Mouse (Mus musculus) lung, postnatal 25 days (tissue): Measurements from ENCODE around the gene Hspa1b.
"Not testable (repeated sequence)": the region's sequence is repeated elsewhere in the genome, so short reads cannot be mapped to it uniquely, and the experiment has no call there.

Experiments
- DNase-seq: peaks from one replicate; pipeline ENCODE4 v3.0.0; 2022; ENCODE audit warnings: low spot score

Gene Hspa1b

DNA sequence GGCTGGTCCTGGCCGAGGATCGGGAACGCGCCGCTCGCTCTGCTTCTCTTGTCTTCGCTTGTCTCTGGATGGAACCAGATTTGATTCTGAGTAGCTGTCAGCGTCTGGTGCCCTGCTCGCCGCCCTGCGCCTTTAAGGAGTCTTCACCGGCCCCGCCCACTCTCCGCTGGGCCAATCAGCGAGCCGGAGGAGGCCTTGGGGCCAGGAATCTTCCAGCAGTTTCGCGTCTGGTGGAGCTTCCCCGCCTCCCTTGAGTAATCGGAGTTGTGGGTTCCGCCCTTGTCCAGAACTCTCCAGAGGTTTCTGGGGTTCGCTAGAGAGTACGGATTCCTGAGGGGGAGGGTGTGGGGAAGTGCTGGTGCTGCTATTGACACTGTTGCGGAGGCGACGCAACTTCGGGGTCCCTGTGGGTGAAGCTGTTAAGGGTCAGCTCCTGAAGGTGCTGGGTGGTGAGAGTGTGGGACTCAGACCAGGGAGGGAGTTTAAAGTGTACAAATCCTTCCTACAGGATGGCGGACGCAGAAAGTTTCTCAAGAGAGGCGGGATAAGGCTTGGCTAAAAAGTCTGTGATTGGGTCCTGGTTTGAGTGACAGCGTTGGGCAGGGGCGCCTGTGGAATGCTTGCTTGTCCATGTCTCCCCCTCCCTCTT lies at the start of gene Hspa1b:
Gene Hspa1b (minus strand): TSS at position 109 of the 649 bp plus-strand sequence.
- peak; percentile 89 for DNase-seq

- DNase-seq: no peak
These were observed 48.5 kb upstream of the Hspa1b start for GRCm38 (mm10) chr17:35007387-35007991.

DNA sequence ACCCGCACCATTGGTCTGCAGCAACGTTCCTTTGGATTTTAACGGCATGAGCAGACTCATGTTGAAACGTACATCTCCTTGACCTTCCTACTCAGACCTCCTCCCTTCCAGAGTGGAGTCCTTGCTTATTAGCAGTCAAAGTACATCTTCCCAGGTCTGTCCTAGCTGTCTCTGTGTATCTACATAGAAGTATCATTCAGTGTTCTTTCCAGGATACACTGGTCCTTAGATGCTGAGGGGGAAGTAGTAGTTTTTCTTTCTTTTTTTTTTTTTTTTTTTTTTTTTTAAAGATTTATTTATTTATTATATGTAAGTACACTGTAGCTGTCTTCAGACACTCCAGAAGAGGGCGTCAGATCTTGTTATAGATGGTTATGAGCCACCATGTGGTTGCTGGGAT lies 46.9 kb upstream of the Hspa1b start:
- DNase-seq: not testable (repeated sequence)

DNA sequence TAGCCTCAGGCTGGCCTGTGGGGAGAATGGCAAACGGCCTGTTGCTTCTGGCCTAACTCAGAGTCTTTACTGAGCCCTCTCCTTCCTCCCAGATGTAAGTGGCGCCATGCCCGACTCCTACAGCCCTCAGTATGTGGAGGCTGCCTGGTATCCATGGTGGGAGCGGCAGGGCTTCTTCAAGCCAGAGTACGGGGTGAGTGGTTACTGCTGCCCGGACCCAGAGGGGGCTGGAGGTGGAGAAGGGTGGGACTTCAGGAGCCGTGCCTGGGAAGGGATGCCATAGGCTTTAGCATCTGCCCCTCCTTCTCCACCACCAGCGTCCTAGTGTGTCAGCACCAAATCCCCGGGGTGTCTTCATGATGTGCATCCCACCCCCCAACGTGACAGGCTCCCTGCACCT lies 46.1 kb upstream of the Hspa1b start:
- DNase-seq: no peak

- no peak for DNase-seq
These were observed 45.2 kb upstream of the Hspa1b start for GRCm38 (mm10) chr17:35004075-35004717.

- no peak for DNase-seq
These were observed 44.2 kb upstream of the Hspa1b start for GRCm38 (mm10) chr17:35003022-35003838.

DNA sequence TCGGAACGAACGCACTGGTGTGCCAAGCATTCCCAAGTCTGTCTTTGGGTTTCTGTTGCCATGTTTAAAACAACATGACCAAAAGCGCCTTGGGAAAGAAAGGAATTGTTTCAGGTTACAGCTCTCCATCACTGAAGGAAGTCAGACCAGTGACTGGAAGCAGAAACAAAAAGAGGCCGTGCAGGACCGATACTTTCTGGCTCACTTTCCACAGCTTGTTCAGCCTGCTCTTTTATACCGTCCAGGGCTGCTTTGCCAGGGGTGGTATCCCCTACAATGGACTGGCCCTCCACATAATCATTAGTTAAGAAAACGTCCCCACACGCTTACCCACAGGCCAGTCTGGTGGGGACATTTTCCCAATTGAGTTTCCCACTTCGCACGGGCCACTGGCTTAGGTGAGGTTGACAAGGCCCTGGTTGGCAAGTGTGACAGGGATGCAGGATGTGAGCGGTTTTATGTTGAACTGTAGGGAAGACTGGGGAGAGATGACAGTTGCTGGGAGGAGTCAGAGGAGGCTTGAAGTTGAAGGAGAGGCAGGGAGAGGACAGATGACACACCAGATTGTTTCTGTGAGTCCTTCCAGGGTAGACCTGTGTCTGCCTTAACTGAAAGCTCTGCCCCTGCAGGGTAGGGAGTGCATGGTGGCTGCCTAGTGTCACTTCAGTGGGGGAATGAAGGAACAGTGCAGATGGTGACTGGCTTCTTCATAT lies 43.3 kb upstream of the Hspa1b start:
- no peak for DNase-seq

DNA sequence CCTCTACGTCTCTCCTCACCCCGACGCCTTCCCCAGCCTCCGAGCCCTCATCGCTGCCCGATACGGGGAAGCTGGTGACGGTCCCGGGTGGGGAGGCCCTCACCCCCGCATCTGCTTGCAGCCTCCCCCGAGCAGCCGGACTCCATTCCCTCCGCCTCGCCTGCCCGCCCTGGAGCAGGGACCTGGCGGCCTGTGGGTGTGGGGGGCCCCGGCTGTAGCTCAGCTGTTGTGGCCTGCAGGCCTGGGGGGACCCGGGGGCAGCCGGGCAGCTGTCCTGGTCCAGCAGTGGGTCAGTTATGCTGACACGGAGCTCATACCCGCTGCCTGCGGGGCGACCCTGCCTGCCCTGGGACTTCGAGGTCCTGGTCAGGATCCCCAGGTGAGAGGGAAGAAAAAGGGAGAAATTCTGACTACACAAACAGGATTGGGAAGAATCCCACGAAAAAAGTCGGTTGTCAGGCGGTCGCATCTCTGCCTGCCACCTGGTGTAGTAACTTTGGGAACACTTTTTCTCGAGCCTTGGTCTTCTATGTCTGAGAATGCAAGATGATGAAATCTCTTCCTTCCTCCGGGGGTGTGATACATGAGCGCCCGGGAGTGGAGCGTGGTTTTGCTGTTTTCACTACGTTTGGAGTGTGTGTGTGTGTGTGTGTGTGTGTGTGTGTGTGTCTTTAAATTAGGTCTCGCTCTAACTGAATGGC lies 42.6 kb upstream of the Hspa1b start:
- no peak for DNase-seq

- peak; percentile 83 for DNase-seq
These were observed 41.8 kb upstream of the Hspa1b start, which contains the start of gene Vars for GRCm38 (mm10) chr17:35000717-35001451. Gene Vars (plus strand): TSS chr17:35000987.

- DNase-seq: not testable (repeated sequence)
These were observed 41.1 kb upstream of the Hspa1b start for GRCm38 (mm10) chr17:34999871-35000716.

DNA sequence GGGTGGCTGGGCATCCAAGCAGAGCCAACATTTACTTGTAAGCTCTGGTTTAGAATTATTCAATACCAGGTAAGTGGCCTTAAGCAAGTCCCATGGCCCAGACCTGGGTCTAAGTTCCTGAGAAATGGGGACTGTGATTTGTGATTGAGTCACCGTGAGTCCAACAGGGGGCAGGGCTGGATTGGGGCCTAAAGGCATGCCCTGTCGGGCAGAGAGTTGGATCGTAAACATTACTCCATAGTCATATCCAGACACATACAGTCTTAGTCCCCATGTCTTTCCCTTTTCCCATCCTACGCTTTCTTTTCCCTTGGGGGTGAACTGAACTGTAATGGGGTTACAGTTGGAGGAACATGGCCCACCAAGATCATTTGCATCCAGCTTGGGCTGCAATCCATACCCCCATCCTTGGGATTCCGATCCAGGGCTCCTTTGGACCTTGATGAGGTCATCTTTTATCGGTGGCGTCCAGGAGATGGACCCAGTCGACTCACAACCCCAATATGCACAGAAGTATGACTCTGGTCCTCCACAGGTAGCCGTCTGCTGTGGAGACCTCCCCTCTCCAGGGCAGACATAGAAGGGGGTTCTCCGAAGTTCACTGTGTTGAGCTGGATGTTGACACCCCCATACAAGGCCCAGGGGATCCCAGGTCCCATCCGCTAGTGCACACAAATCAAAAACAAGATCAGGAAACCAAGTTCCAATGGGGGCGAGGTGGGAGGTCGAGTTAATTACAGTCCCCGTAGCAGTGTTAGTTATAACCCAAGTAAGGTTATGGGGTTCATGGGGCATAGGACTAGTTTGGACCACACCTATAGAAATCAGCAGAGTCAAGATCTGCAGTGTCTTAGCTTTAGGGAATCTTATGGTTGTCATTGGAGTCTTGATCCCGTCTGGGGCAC lies 39.7 kb upstream of the Hspa1b start:
- no peak for DNase-seq

- no peak for DNase-seq
These were observed 38.1 kb upstream of the Hspa1b start for GRCm38 (mm10) chr17:34997142-34997483.

GRCm38 (mm10) chr17:34996411-34997141 lies 37.5 kb upstream of the Hspa1b start:
- DNase-seq: no peak

GRCm38 (mm10) chr17:34995927-34996326 lies 36.9 kb upstream of the Hspa1b start:
- not testable (repeated sequence) for DNase-seq

DNA sequence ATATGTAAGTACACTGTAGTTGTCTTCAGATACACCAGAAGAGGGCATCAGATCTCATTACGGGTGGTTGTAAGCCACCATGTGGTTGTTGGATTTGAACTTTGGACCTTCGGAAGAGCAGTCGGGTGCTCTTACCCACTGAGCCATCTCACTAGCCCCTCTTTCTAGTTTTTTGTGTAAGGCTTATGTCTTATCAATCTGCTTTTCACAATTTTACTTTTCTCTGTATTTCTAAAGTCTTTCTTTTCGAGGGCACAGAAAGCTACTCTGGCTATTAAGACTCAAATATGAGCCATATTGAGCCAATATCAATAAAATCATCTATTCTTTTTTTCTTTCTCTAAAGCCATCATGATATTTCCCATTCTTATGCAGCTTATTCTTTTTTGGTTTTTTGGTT lies 36.2 kb upstream of the Hspa1b start:
- DNase-seq: not testable (repeated sequence)

- no peak for DNase-seq
These were observed 35.7 kb upstream of the Hspa1b start for GRCm38 (mm10) chr17:34994751-34995150.

GRCm38 (mm10) chr17:34984218-34984617 lies 25.2 kb upstream of the Hspa1b start:
- no peak for DNase-seq

GRCm38 (mm10) chr17:34982328-34982727 lies 23.3 kb upstream of the Hspa1b start:
- DNase-seq: no peak
